Comparison of ENCODE assay signal across 14 mouse cellular contexts in the genomic region with DNA sequence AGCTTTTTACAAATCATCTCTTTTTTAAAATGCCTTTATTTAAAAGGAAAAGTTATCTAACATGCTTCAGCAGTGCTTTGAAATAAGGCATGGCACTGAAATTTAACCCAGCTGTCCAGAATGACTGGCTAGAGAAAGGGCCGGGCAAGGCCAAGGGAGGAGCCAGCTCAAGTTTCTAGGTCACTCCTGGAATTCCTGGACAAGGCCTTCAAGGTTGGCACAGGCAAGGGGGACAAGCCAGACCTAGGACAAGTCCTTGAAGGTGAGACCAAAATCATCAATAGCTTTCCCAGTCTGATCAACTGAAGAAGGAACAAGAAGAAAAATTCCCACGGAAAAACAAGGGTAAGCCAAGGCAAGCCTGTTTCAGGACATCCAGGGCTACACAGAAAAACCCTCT.
"Had no signal": no experiment of that assay in that cellular context is flagged by ENCODE, and none has a peak within 500 bp of the region (broad histone marks: within the 10 kb centered on the region; RNA-seq: fewer than 3 reads in every experiment).

No protein-coding gene starts in this region.

- H3K4me1 ChIP-seq: liver, embryonic 12.5 days; neural tube, embryonic 12.5 days had no signal

- H3K9me3 ChIP-seq: limb, embryonic 15.5 days; liver, embryonic 12.5 days; midbrain, embryonic 10.5 days; neural tube, embryonic 12.5 days had no signal

- H3K36me3 ChIP-seq: limb, embryonic 15.5 days; liver, embryonic 12.5 days; midbrain, embryonic 10.5 days; neural tube, embryonic 12.5 days had no signal

- ATAC-seq: liver, embryonic 12.5 days had no signal

- H3K4me3 ChIP-seq: limb, embryonic 15.5 days; liver, embryonic 12.5 days; midbrain, embryonic 10.5 days; myocyte; neural tube, embryonic 12.5 days had no signal

- H3K27me3 ChIP-seq: limb, embryonic 15.5 days; liver, embryonic 12.5 days; neural tube, embryonic 12.5 days had no signal

- DNase-seq: layer of hippocampus, adult 9-11 months; layer of hippocampus, postnatal 36 days; lung, embryonic 14.5 days; lung, postnatal 10 days; lung, postnatal 4 days; midbrain, embryonic 14.5 days; spleen, adult 18-20 months; thymus, adult 18-20 months; thymus, postnatal 14 days had no signal

- H3K4me2 ChIP-seq: limb, embryonic 15.5 days; liver, embryonic 12.5 days; lung, embryonic 14.5 days; neural tube, embryonic 12.5 days had no signal

- H3K27ac ChIP-seq: limb, embryonic 15.5 days; liver, embryonic 12.5 days; midbrain, embryonic 10.5 days; neural tube, embryonic 12.5 days had no signal

- H3K9ac ChIP-seq: limb, embryonic 15.5 days; liver, embryonic 12.5 days; lung, embryonic 14.5 days; neural tube, embryonic 12.5 days had no signal
